Mouse (Mus musculus): ENCODE results near the gene Pdxp. TPM values are rescaled to one million over a fixed set of nuclear protein-coding genes. Genes with fewer than 3 reads are reported as not detected.

Pdxp gene
- polyA plus RNA-seq, 1 experiment, result 25.1 TPM

DNA sequence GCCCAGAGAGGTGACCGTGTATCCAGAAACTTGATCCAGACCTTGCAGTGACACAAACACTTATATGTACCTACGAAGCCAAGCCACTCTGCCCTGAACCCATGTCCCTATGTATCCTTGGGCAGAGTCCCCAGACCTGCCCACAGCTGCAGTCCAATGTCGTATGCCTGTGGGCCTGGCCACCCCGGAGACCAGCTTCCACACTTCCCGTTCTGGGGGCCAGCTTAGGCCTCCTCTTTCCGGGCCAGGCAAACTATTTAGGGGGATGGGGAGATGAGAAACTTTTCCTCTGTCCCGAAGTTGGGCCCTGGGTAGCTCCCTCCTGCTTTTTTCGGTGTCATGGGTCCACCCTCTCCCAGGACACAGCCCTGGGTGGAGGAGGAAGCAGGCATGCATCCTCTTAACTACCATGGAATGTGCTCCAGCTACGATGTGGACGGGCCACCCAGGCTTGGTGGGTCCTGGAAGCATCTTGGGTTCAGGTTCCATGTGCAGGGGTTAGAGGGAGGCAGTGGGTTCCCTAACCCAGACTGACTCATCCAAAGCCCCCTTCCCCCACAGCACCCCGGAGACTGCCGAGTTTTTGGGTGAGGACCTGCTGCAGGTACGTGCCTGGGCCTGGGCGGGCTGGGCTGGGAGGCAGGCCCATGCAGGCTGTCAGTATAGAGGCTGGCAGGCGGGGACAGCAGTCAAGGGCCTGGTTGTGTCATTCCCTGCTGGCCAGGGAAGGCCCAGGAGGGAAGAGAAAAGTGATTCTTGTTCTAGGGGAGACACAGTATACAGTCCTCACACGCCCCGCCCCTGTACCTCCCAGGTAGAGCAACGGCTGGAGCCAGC, 12.9 kb upstream of the Pdxp start:
- H3K4me3 ChIP-seq (ENCODE audit: insufficient read depth, poor library complexity, severe bottlenecking), result peak overlapping the region; percentile 65
- H3K79me3 ChIP-seq (ENCODE audit: low read depth), result no peaks in the 10 kb centered on the region
- peaks cover 11% of the 10 kb centered on the region for H3K36me3 ChIP-seq (ENCODE audit: control insufficient read depth, insufficient read depth)
- no peaks in the 10 kb centered on the region for H3K27me3 ChIP-seq (ENCODE audit: control insufficient read depth, insufficient read depth, insufficient read length)
- peak overlapping the region; percentile 92 for H3ac ChIP-seq (ENCODE audit: control insufficient read depth, insufficient read length, low read depth)
- H3K79me2 ChIP-seq (ENCODE audit: control insufficient read depth, insufficient read depth), result no peaks in the 10 kb centered on the region
- TF ChIP-seq MYOG (IDR thresholded peaks at IDR 0.05; ENCODE audit: control insufficient read depth, extremely low read depth, insufficient read length) (no peak), FOSL1 (IDR thresholded peaks at IDR 0.05; ENCODE audit: insufficient read depth, low read length, poor library complexity, severe bottlenecking) (no peak), CTCF (IDR thresholded peaks at IDR 0.05; ENCODE audit: control insufficient read depth, insufficient read depth, insufficient read length) (no peak), USF1 (IDR thresholded peaks at IDR 0.05; ENCODE audit: low read depth) (no peak), MYOD1 (IDR thresholded peaks at IDR 0.05; ENCODE audit: control insufficient read depth, insufficient read length, low read depth) (no peak), CEBPB (IDR thresholded peaks at IDR 0.05; ENCODE audit: low read depth) (no peak), MAX (IDR thresholded peaks at IDR 0.05) (no peak)

DNA sequence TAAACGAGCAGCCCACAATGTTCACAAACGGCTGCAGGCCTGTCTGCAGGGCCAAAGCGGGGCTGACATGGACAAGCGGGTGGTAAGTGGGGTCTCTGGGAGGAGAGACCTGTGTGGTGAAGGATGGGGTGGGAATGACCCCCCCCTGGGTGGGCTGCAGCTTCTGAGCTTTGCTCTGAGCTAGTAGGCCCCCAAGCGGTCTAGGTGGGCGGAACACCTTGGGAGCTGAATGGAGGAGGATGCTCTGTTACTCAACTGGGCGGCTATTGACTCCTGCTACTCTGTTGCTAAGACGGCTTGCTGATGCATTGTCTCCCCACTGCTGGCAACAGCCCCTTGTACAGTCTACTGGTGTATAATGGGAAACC, 12.3 kb upstream of the Pdxp start:
- no peak overlapping the region for H3K4me3 ChIP-seq (ENCODE audit: insufficient read depth, poor library complexity, severe bottlenecking)
- H3K36me3 ChIP-seq (ENCODE audit: control insufficient read depth, insufficient read depth), result peaks cover 17% of the 10 kb centered on the region
- H3K79me3 ChIP-seq (ENCODE audit: low read depth), result no peaks in the 10 kb centered on the region
- H3ac ChIP-seq (ENCODE audit: control insufficient read depth, insufficient read length, low read depth), result no peak overlapping the region
- no peaks in the 10 kb centered on the region for H3K27me3 ChIP-seq (ENCODE audit: control insufficient read depth, insufficient read depth, insufficient read length)
- H3K79me2 ChIP-seq (ENCODE audit: control insufficient read depth, insufficient read depth), result no peaks in the 10 kb centered on the region
- TF ChIP-seq FOSL1 (IDR thresholded peaks at IDR 0.05; ENCODE audit: insufficient read depth, low read length, poor library complexity, severe bottlenecking) (no peak), USF1 (IDR thresholded peaks at IDR 0.05; ENCODE audit: low read depth) (no peak), MAX (IDR thresholded peaks at IDR 0.05) (no peak), MYOG (IDR thresholded peaks at IDR 0.05; ENCODE audit: control insufficient read depth, extremely low read depth, insufficient read length) (no peak), CTCF (IDR thresholded peaks at IDR 0.05; ENCODE audit: control insufficient read depth, insufficient read depth, insufficient read length) (no peak), MYOD1 (IDR thresholded peaks at IDR 0.05; ENCODE audit: control insufficient read depth, insufficient read length, low read depth) (no peak), CEBPB (IDR thresholded peaks at IDR 0.05; ENCODE audit: low read depth) (no peak)

DNA sequence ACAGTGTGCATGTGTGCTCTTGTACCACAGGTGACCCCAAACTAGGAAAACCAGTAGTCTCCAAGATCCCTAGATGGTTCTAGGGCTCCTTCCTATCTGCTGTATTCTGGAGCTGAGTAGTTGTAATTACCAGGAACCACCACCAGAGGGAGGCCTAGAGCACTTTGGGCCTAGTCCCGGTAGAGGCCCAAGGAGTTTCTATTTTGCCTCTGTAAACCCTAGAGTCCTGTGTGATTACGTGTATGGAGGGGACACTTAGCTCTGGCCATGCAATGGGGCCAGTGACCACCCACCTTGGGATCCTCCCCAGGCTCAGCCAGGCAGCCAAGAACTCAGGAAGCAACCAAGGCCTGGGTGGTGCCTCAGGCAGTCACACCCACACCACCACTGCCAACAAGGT, 10.5 kb upstream of the Pdxp start:
- H3ac ChIP-seq (ENCODE audit: control insufficient read depth, insufficient read length, low read depth), result peak overlapping the region; percentile 60
- peaks cover 22% of the 10 kb centered on the region for H3K36me3 ChIP-seq (ENCODE audit: control insufficient read depth, insufficient read depth)
- no peaks in the 10 kb centered on the region for H3K27me3 ChIP-seq (ENCODE audit: control insufficient read depth, insufficient read depth, insufficient read length)
- H3K79me3 ChIP-seq (ENCODE audit: low read depth), result no peaks in the 10 kb centered on the region
- no peak overlapping the region for H3K4me3 ChIP-seq (ENCODE audit: insufficient read depth, poor library complexity, severe bottlenecking)
- TF ChIP-seq CTCF (IDR thresholded peaks at IDR 0.05; ENCODE audit: control insufficient read depth, insufficient read depth, insufficient read length) (peak; percentile 50), MYOG (IDR thresholded peaks at IDR 0.05; ENCODE audit: control insufficient read depth, extremely low read depth, insufficient read length) (no peak)
- no peaks in the 10 kb centered on the region for H3K79me2 ChIP-seq (ENCODE audit: control insufficient read depth, insufficient read depth)

DNA sequence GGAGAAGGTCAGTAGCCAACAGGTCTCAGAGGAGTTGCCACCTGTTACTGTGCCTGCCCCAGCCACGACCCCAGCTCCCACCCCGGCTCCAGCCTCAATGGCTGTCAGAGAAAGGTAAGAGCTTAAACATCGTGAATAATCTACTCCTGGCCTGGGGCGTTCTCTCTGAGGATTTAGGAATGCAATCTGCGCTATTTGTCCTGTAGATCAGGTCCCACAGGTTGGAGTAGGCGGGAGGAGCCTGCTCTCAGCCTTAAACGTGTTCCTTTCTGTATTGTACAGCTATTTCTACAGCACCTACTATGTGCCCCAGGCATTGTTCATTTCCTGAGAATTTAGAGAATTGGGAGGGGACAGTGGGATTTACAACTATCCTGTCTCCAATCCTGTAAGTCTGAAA, 5.3 kb upstream of the Pdxp start:
- Histone ChIP-seq H3K79me3 (ENCODE audit: low read depth) (no peaks in the 10 kb centered on the region), H3K36me3 (ENCODE audit: control insufficient read depth, insufficient read depth) (peaks cover 37% of the 10 kb centered on the region), H3K79me2 (ENCODE audit: control insufficient read depth, insufficient read depth) (no peaks in the 10 kb centered on the region), H3K4me3 (ENCODE audit: insufficient read depth, poor library complexity, severe bottlenecking) (no peak overlapping the region), H3K27me3 (ENCODE audit: control insufficient read depth, insufficient read depth, insufficient read length) (no peaks in the 10 kb centered on the region), H3ac (ENCODE audit: control insufficient read depth, insufficient read length, low read depth) (no peak overlapping the region)
- no peak for TF ChIP-seq CEBPB (IDR thresholded peaks at IDR 0.05; ENCODE audit: low read depth)
- TF ChIP-seq MAX (IDR thresholded peaks at IDR 0.05), result no peak
- TF ChIP-seq FOSL1 (IDR thresholded peaks at IDR 0.05; ENCODE audit: insufficient read depth, low read length, poor library complexity, severe bottlenecking), result no peak
- no peak for TF ChIP-seq USF1 (IDR thresholded peaks at IDR 0.05; ENCODE audit: low read depth)
- no peak for TF ChIP-seq CTCF (IDR thresholded peaks at IDR 0.05; ENCODE audit: control insufficient read depth, insufficient read depth, insufficient read length)
- TF ChIP-seq MYOG (IDR thresholded peaks at IDR 0.05; ENCODE audit: control insufficient read depth, extremely low read depth, insufficient read length), result no peak
- no peak for TF ChIP-seq MYOD1 (IDR thresholded peaks at IDR 0.05; ENCODE audit: control insufficient read depth, insufficient read length, low read depth)

DNA sequence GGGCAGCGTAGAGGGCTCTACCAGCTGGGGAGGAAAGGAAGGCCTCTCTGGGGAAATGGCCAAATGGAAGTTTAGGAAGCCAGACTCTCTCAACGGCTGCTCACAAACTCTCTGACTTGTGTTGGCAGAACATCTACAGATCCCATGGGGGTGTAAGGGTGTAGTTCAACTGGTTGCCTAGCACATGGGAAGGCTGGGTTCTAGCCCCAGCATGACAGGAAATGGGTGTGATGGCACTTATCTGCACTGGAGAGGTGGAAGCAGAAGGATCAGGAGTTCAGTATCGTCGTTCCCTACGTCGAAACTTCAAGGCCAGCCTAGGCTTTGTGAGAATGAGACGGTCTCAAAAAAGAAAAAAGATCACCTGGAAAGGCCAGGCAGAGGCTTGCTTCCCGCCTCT, 4.7 kb upstream of the Pdxp start:
- Histone ChIP-seq H3K79me2 (ENCODE audit: control insufficient read depth, insufficient read depth) (peaks cover under 1% of the 10 kb centered on the region), H3ac (ENCODE audit: control insufficient read depth, insufficient read length, low read depth) (no peak overlapping the region), H3K79me3 (ENCODE audit: low read depth) (no peaks in the 10 kb centered on the region), H3K27me3 (ENCODE audit: control insufficient read depth, insufficient read depth, insufficient read length) (no peaks in the 10 kb centered on the region), H3K36me3 (ENCODE audit: control insufficient read depth, insufficient read depth) (peaks cover 37% of the 10 kb centered on the region), H3K4me3 (ENCODE audit: insufficient read depth, poor library complexity, severe bottlenecking) (no peak overlapping the region)
- TF ChIP-seq CEBPB (IDR thresholded peaks at IDR 0.05; ENCODE audit: low read depth), result no peak
- TF ChIP-seq CTCF (IDR thresholded peaks at IDR 0.05; ENCODE audit: control insufficient read depth, insufficient read depth, insufficient read length), result no peak
- no peak for TF ChIP-seq MYOG (IDR thresholded peaks at IDR 0.05; ENCODE audit: control insufficient read depth, extremely low read depth, insufficient read length)
- no peak for TF ChIP-seq USF1 (IDR thresholded peaks at IDR 0.05; ENCODE audit: low read depth)
- no peak for TF ChIP-seq MYOD1 (IDR thresholded peaks at IDR 0.05; ENCODE audit: control insufficient read depth, insufficient read length, low read depth)
- no peak for TF ChIP-seq FOSL1 (IDR thresholded peaks at IDR 0.05; ENCODE audit: insufficient read depth, low read length, poor library complexity, severe bottlenecking)
- no peak for TF ChIP-seq MAX (IDR thresholded peaks at IDR 0.05)
